Mouse (Mus musculus) forebrain, postnatal 0 days (tissue): ENCODE data around the gene Rimbp2. TPM values are rescaled to one million over a fixed set of nuclear protein-coding genes. Genes with fewer than 3 reads are reported as not detected.
"Not testable (repeated sequence)": the region's sequence is repeated elsewhere in the genome, so short reads cannot be mapped to it uniquely, and the experiment has no call there.

Experiments
- ATAC-seq: fragments of 200-750 bp; cut with Nextera tagmentation; 2 replicates; pipeline ENCODE4 v1.8.0; 2017; ENCODE audit warnings: mild to moderate bottlenecking, moderate library complexity
- DNase-seq: peaks from one replicate; pipeline ENCODE4 v3.0.0-alpha.2; 2015
- H3K27ac ChIP-seq: fragments of 300-500 bp; sonication (generic); 2 replicates; pipeline ENCODE4 v1.5.1; 2014; ENCODE audit warnings: low read depth, mild to moderate bottlenecking, antibody characterized with exemption, low read length, moderate library complexity, mixed read lengths
- H3K27me3 ChIP-seq: fragments of 300-500 bp; sonication (generic); 2 replicates; pipeline ENCODE4 v1.6.1; 2014; ENCODE audit warnings: mild to moderate bottlenecking, low read length, mixed read lengths; ENCODE audit not compliant: insufficient read depth
- H3K36me3 ChIP-seq: fragments of 300-500 bp; sonication (generic); 2 replicates; pipeline ENCODE4 v1.6.1; 2014; ENCODE audit warnings: mild to moderate bottlenecking, moderate library complexity; ENCODE audit not compliant: insufficient read depth
- H3K4me1 ChIP-seq: fragments of 300-500 bp; sonication (generic); 2 replicates; pipeline ENCODE4 v1.6.1; 2014; ENCODE audit warnings: antibody characterized with exemption; ENCODE audit not compliant: insufficient read depth
- H3K4me2 ChIP-seq: fragments of 300-500 bp; sonication (generic); 2 replicates; pipeline ENCODE4 v1.6.1; 2014; ENCODE audit warnings: low read depth, mild to moderate bottlenecking, moderate library complexity
- H3K4me3 ChIP-seq: fragments of 300-500 bp; sonication (generic); 2 replicates; pipeline ENCODE4 v1.5.1; 2014; ENCODE audit warnings: low read depth, low read length, mixed read lengths
- H3K9ac ChIP-seq: fragments of 300-500 bp; sonication (generic); 2 replicates; pipeline ENCODE4 v1.6.1; 2014; ENCODE audit warnings: mild to moderate bottlenecking
- H3K9me3 ChIP-seq: fragments of 300-500 bp; sonication (generic); 2 replicates; pipeline ENCODE4 v1.6.1; 2016; ENCODE audit warnings: low read length
- CTCF ChIP-seq: sonication (generic); IDR thresholded peaks from 2 replicates; pipeline ENCODE4 v1.5.1; 2016; ENCODE audit warnings: antibody characterized with exemption, control low read depth, low read depth
- WGBS: fragments of 180-500 bp; shearing (Covaris S2); extraction: QIAGEN DNeasy Blood & Tissue Kit; methylation state at CpG from one replicate; pipeline ENCODE4 v1.1.7; 2014; 5-methylcytosine and 5-hydroxymethylcytosine counted together
- polyA plus RNA-seq: library from polyadenylated mRNA; unstranded; fragments of >200 nt; fragmentation: Nextera tagmentation; extraction: Ambion mirVana; gene quantifications from 2 replicates; pipeline ENCODE4 v1.2.1, GENCODE M21; 2015
- total RNA-seq: library from RNA; depleted of rRNA; stranded (reverse); fragments of >200 nt; gene quantifications from 2 replicates; pipeline ENCODE4 v1.2.3, GENCODE M21; 2014

Gene Rimbp2
- total and polyA plus RNA-seq, 2 experiments from 2014 or later = 4.6 to 25.6 TPM

- no peak for TF ChIP-seq CTCF
- H3K4me3 ChIP-seq = no peak overlapping the region
- no peaks in the 10 kb centered on the region for H3K27me3 ChIP-seq
- DNase-seq = no peak
- no peak for ATAC-seq
- 45% methylated on average over 4 of the region's 4 CpGs for WGBS
- no peaks in the 10 kb centered on the region for H3K36me3 ChIP-seq
- no peak overlapping the region for H3K9ac ChIP-seq
- H3K4me2 ChIP-seq = no peak overlapping the region
- H3K27ac ChIP-seq = no peak overlapping the region
- no peaks in the 10 kb centered on the region for H3K4me1 ChIP-seq
- H3K9me3 ChIP-seq = 0 out of 2 replicates have a peak, but pooled peaks cover 7% of the 10 kb centered on the region
These were observed 11.1 kb upstream of the Rimbp2 start for GRCm38 (mm10) chr5:128964353-128964752.

DNA sequence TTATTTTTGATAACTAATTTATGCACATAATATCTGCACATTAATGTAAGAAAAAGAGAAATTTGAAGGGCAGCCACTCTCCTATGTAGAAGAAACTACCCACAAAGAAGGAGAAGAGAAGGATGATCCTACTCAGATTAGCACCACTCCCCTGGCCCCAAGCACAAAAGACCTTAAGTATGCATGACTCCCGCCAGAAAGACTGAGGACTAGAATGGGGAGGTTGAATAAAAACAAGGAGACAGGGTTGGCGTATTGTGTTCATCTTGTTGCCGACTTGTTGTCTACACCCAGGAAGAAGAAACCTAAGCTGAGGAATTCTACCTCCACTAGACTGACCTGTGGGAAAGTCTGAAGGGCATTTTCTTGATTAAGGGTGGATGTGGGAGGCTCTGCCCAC is 5.6 kb upstream of the Rimbp2 start:
- Histone ChIP-seq H3K36me3 (no peaks in the 10 kb centered on the region), H3K9me3 (0 out of 2 replicates have a peak, but pooled peaks cover 7% of the 10 kb centered on the region), H3K27ac (no peak overlapping the region), H3K4me3 (no peak overlapping the region), H3K4me1 (no peaks in the 10 kb centered on the region), H3K9ac (no peak overlapping the region), H3K27me3 (no peaks in the 10 kb centered on the region), H3K4me2 (no peak overlapping the region)
- ATAC-seq = no peak
- TF ChIP-seq CTCF = no peak
- no peak for DNase-seq
- 85% methylated on average over 3 of the region's 3 CpGs for WGBS

DNA sequence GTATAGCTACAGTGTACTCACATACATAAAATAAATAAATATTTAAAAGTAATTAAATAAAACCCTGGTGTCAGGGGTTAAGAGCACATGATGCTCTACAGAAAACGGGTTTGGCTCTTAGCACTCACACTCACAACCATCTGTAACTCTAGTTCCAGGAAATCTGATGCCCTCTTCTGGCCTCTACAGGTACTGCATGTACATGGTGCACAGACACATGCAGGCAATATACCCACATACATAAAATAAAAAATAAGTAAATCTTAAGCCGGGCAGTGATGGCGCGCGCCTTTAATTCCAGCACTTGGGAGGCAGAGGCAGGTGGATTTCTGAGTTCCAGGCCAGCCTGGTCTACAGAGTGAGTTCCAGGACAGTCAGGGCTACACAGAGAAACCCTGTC is 1.1 kb upstream of the Rimbp2 start:
- H3K36me3 ChIP-seq, ATAC-seq, H3K9me3 ChIP-seq, H3K27me3 ChIP-seq, H3K9ac ChIP-seq, H3K27ac ChIP-seq, H3K4me2 ChIP-seq, H3K4me3 ChIP-seq, H3K4me1 ChIP-seq: not testable (repeated sequence)
- DNase-seq = peak; percentile 38
- WGBS = 90% methylated on average over 5 of the region's 5 CpGs
- TF ChIP-seq CTCF = peak; percentile 57

GRCm38 (mm10) chr5:128952291-128953195 is 743 bp downstream of the Rimbp2 start:
- H3K27ac ChIP-seq = peak overlapping the region; percentile 89
- TF ChIP-seq CTCF = 0 out of 2 replicates have a peak, but pooled peaks have one; percentile 22
- WGBS = under 1% methylated on average over 35 of the region's 35 CpGs

DNA sequence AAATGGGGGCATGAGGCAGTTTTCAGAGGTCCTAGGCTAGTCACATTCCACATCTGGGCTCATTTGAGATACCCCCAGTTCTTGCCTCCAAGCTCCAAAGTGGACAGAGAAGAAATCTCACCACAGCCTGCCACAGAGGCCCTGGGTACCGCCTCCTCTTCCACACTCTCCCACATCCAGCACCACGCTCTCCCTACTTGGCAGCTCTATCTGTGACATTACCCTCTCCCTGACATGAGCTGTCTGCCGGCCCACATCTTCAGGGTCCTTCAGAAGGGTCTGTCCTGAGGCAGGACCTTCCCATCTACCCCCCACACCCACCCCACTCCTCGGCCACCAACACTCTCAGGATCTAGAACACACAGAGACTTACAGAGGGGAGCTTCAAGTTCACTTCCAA is 1.8 kb downstream of the Rimbp2 start:
- H3K9ac ChIP-seq = peak overlapping the region; percentile 73; the same call in 1 of the 2 replicates
- H3K9me3 ChIP-seq = no peaks in the 10 kb centered on the region
- H3K27me3 ChIP-seq = no peaks in the 10 kb centered on the region
- WGBS = 40% methylated on average over 4 of the region's 4 CpGs
- TF ChIP-seq CTCF = no peak
- peak overlapping the region; percentile 21; the same call in 1 of the 2 replicates for H3K27ac ChIP-seq
- peak overlapping the region; percentile 49 for H3K4me3 ChIP-seq
- DNase-seq (no peak), ATAC-seq (no peak)
- H3K4me2 ChIP-seq = peak overlapping the region; percentile 61
- no peaks in the 10 kb centered on the region; the same call in 1 of the 2 replicates for H3K4me1 ChIP-seq
- H3K36me3 ChIP-seq = no peaks in the 10 kb centered on the region

More at GRCm38 (mm10) chr5:128952291-128953195, 743 bp downstream of the Rimbp2 start:
- Histone ChIP-seq H3K9ac (peak overlapping the region; percentile 73), H3K27me3 (no peaks in the 10 kb centered on the region), H3K36me3 (no peaks in the 10 kb centered on the region), H3K9me3 (no peaks in the 10 kb centered on the region), H3K4me2 (peak overlapping the region; percentile 61), H3K4me3 (peak overlapping the region; percentile 49), H3K4me1 (no peaks in the 10 kb centered on the region; the same call in 1 of the 2 replicates)
- DNase-seq (peak; percentile 75), ATAC-seq (peak; percentile 74)

DNA sequence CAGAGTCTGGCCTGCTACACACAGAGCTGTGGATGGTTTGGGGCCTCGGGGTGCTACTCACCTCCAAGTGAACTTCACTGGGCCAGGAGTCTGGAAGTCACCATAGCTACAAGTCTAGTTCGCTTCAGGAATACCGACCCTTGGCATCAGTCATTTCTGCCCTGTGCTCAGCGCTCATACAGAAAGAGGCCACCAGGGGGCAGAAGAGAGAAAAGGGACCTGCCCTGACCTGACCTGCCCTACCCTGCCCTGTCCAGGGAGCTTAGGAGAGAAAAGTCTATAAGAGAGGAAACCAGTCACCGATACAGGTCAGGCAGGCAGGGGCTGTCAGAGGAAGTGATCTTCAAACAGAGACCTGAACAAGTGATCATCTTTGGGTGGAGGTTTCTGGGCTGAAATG is 6.2 kb downstream of the Rimbp2 start:
- DNase-seq (no peak), ATAC-seq (no peak)
- H3K4me2 ChIP-seq = no peak overlapping the region
- TF ChIP-seq CTCF = peak; percentile 42
- H3K9me3 ChIP-seq = no peaks in the 10 kb centered on the region
- 80% methylated on average over 5 of the region's 5 CpGs for WGBS
- no peak overlapping the region for H3K4me3 ChIP-seq
- no peak overlapping the region for H3K9ac ChIP-seq
- no peaks in the 10 kb centered on the region; the same call in 1 of the 2 replicates for H3K4me1 ChIP-seq
- no peaks in the 10 kb centered on the region for H3K36me3 ChIP-seq
- H3K27me3 ChIP-seq = no peaks in the 10 kb centered on the region
- H3K27ac ChIP-seq = no peak overlapping the region

- no peak overlapping the region for H3K4me2 ChIP-seq
- H3K27me3 ChIP-seq = no peaks in the 10 kb centered on the region
- no peak overlapping the region for H3K4me3 ChIP-seq
- no peak overlapping the region for H3K27ac ChIP-seq
- no peak for ATAC-seq
- WGBS = 66% methylated on average over 10 of the region's 10 CpGs
- H3K9ac ChIP-seq = no peak overlapping the region
- TF ChIP-seq CTCF = no peak
- peaks cover 2% of the 10 kb centered on the region; the same call in 1 of the 2 replicates for H3K4me1 ChIP-seq
- H3K36me3 ChIP-seq = no peaks in the 10 kb centered on the region
- no peaks in the 10 kb centered on the region for H3K9me3 ChIP-seq
- DNase-seq = no peak
These were observed 12.8 kb downstream of the Rimbp2 start for GRCm38 (mm10) chr5:128940436-128940835.
